Mouse (Mus musculus) limb, embryonic 11.5 days (tissue): ENCODE results near the gene Pkn3. TPM values are rescaled to one million over a fixed set of nuclear protein-coding genes. Genes with fewer than 3 reads are reported as not detected.
"Not testable (repeated sequence)": the region's sequence is repeated elsewhere in the genome, so short reads cannot be mapped to it uniquely, and the experiment has no call there.

ENCODE experiments used
- ATAC-seq: fragments of 200-750 bp; cut with Nextera tagmentation; 2 replicates; pipeline ENCODE4 v1.8.0; 2017; ENCODE audit warnings: low read depth; ENCODE audit not compliant: insufficient number of reproducible peaks, low FRiP score, low TSS enrichment
- DNase-seq: peaks from one replicate; pipeline ENCODE4 v3.0.0-alpha.2; 2015; ENCODE audit warnings: low spot score
- H3K27ac ChIP-seq: fragments of 300-500 bp; sonication (generic); replicated peaks from 2 replicates; pipeline ENCODE4 v1.5.1; 2014; ENCODE audit warnings: low read depth, mild to moderate bottlenecking, low read length
- H3K27me3 ChIP-seq: fragments of 300-500 bp; sonication (generic); 2 replicates; pipeline ENCODE4 v1.6.1; 2014; ENCODE audit warnings: mild to moderate bottlenecking, low read length, mixed read lengths; ENCODE audit not compliant: control insufficient read depth, insufficient read depth
- H3K36me3 ChIP-seq: fragments of 300-500 bp; sonication (generic); 2 replicates; pipeline ENCODE4 v1.6.1; 2014; ENCODE audit warnings: mild to moderate bottlenecking, low read length, moderate library complexity, mixed read lengths; ENCODE audit not compliant: control insufficient read depth, insufficient read depth
- H3K4me1 ChIP-seq: fragments of 300-500 bp; sonication (generic); 2 replicates; pipeline ENCODE4 v1.6.1; 2014; ENCODE audit warnings: low read length, mixed read lengths; ENCODE audit not compliant: control insufficient read depth, insufficient read depth
- H3K4me2 ChIP-seq: fragments of 300-500 bp; sonication (generic); 2 replicates; pipeline ENCODE4 v1.6.1; 2014; ENCODE audit warnings: low read depth, mild to moderate bottlenecking, moderate library complexity; ENCODE audit not compliant: severe bottlenecking
- H3K4me3 ChIP-seq: fragments of 300-500 bp; sonication (generic); 2 replicates; pipeline ENCODE4 v1.5.1; 2014; ENCODE audit warnings: low read depth, low read length
- H3K9ac ChIP-seq: fragments of 300-500 bp; sonication (generic); 2 replicates; pipeline ENCODE4 v1.6.1; 2014; ENCODE audit warnings: mild to moderate bottlenecking, low read length
- H3K9me3 ChIP-seq: fragments of 300-500 bp; sonication (generic); 2 replicates; pipeline ENCODE4 v1.6.1; 2016; ENCODE audit warnings: low read length; ENCODE audit not compliant: control insufficient read depth
- WGBS: fragments of 180-500 bp; shearing (Covaris S2); extraction: QIAGEN DNeasy Blood & Tissue Kit; methylation state at CpG from one replicate; pipeline ENCODE4 v1.1.7; 2014; 5-methylcytosine and 5-hydroxymethylcytosine counted together
- polyA plus RNA-seq: library from polyadenylated mRNA; unstranded; fragments of >200 nt; fragmentation: Nextera tagmentation; extraction: Ambion mirVana; gene quantifications from 2 replicates; pipeline ENCODE4 v1.2.1, GENCODE M21; 2014

The Pkn3 gene
- polyA plus RNA-seq, 1 experiment from 2014 or later: 9.0 TPM

DNA sequence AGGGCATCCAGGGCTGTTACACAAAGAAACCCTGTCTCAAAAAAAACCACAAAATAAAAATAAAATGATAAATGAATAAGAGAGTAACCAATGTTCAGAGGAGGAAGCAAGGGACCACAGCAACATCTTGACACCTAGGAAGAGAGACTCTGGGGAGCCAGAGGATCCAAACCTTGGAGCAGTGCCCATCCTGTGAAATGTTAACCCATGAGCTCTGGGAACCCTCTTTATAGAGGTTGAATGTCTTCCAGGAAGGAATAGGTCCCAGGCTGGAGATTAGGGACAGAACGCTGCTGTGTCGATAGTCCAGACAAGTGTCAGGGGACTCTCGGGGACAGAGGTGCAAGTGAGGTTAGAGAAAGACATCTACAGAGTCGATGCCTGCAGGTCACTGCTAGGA, 42.8 kb downstream of the Pkn3 start:
- no peak for ATAC-seq
- Histone ChIP-seq H3K27me3 (no peaks in the 10 kb centered on the region), H3K4me1 (peaks cover 6% of the 10 kb centered on the region), H3K27ac (no peak overlapping the region), H3K36me3 (no peaks in the 10 kb centered on the region), H3K9ac (no peak overlapping the region), H3K9me3 (no peaks in the 10 kb centered on the region), H3K4me2 (no peak overlapping the region), H3K4me3 (no peak overlapping the region)
- DNase-seq: no peak
- WGBS: 91% methylated on average over 4 of the region's 4 CpGs

DNA sequence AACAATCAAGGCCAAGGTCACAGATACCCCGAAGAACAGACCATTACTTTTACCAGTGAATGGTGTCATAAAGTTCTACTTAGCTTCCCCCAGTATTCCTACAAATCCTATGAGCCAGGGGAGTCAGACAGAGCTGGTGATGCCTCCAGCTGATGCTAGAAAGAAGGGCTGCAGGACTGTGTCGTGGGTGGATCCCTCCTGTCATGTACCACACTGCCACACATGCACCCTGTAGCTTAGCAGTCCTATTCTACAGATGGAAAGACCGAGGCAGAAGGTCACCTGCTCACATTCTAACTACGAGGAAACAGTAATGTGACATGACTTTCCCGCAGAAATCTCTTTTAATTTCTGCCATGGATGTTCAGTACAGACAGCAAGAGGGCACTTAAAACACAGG, 45.3 kb downstream of the Pkn3 start:
- Histone ChIP-seq H3K4me2 (no peak overlapping the region), H3K27me3 (no peaks in the 10 kb centered on the region), H3K36me3 (no peaks in the 10 kb centered on the region), H3K9ac (no peak overlapping the region), H3K9me3 (no peaks in the 10 kb centered on the region), H3K4me1 (peaks cover 6% of the 10 kb centered on the region), H3K4me3 (no peak overlapping the region), H3K27ac (no peak overlapping the region)
- DNase-seq (no peak), ATAC-seq (no peak)
- 93% methylated on average over 5 of the region's 5 CpGs for WGBS

DNA sequence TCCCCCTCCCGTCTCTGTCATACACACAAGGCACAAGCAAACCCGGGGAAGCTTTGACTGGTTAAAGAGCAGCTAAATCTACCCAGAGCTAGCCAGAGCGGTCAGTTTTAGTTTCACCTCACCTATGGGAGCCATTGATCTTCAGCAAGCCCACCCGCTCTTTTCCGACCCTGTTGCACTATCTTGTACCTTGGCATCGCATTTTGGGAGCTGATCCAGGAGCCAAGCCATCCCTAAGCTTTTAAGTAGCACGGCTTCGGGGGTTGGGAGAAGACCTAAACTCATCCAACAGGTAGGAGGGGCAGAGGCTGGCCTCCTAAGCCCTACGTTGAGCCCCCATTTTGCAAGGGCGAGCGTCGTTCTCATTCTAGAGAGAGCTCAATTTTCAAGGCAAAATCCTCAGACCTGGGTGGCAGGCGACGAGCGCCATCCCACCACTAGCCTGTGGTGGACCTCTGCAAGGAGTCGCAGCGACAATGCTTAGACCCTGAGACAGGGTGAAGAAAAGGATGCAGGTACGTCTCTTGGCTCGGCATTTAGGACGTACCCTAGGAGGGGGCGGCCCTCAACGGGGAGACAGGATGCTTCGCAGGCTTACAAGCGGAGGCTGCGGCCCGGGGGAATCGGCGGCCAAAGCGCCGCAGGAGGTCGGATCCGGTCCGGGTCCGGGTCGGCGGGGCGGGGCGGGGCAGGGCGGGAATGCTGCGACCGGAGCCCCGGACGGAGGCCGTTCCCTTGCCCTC, 46.4 kb downstream of the Pkn3 start:
- Histone ChIP-seq H3K27me3 (no peaks in the 10 kb centered on the region), H3K4me3 (peak overlapping the region; percentile 60), H3K27ac (0 out of 2 replicates have a peak overlapping the region, but pooled peaks have one; percentile 18), H3K9me3 (no peaks in the 10 kb centered on the region), H3K36me3 (no peaks in the 10 kb centered on the region), H3K4me2 (peak overlapping the region; percentile 86), H3K4me1 (peaks cover 6% of the 10 kb centered on the region), H3K9ac (peak overlapping the region; percentile 64)
- ATAC-seq: 0 out of 2 replicates have a peak, but pooled peaks have one; percentile 55
- DNase-seq: no peak
- WGBS: 1% methylated on average over 34 of the region's 44 CpGs

DNA sequence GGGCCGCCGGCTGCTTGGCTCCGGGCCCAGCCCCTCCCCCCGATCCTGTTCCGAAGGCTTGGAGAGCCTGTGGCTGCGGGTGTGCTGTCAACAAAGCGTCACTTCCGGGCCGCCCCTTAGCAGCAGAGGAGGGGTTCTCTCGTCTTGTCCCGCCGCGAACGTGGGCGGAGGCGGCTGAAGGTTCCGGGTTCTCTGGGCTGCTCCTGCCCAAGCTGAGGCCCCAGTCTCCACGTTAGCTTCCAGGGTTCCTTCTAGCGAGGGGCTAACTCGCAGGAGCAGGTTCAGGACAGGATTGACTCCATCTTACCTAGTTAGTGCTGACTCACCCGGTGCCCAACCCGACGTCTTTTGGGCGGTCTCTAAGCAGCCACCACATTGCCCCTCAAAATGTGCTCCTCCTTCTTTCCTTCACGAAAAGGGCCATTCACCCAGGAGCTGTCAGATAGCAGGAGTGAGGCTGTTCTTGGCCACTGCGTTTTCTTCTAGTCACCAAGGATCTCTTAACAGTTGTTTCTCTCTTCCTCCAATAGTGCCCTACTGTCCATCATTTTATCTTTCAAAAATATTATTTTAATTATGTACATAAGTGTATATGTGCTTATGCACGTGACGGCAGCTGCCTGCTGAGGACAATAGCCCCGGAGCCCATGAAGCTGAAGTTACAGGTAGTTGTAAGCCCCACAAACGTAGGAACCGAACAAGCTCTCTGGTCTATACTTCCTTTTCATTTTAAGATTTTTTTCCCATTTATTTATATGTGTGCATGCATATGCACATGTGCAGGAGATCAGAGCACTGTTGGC, 47.2 kb downstream of the Pkn3 start, which contains the start of gene Zer1:
Gene Zer1, minus strand, starts transcription at position 114 of the 803 bp plus-strand sequence.
- Histone ChIP-seq H3K9me3 (no peaks in the 10 kb centered on the region), H3K36me3 (no peaks in the 10 kb centered on the region), H3K4me3 (peak within 1 kb of the TSS; percentile 60), H3K4me2 (peak within 1 kb of the TSS; percentile 86), H3K4me1 (peaks cover 6% of the 10 kb centered on the region), H3K27me3 (no peaks in the 10 kb centered on the region), H3K9ac (peak within 1 kb of the TSS; percentile 64), H3K27ac (peak within 1 kb of the TSS; percentile 53; the same call in 1 of the 2 replicates)
- 12% methylated on average over 31 of the region's 31 CpGs for WGBS
- peak; percentile 94 for DNase-seq
- ATAC-seq: peak; percentile 94

DNA sequence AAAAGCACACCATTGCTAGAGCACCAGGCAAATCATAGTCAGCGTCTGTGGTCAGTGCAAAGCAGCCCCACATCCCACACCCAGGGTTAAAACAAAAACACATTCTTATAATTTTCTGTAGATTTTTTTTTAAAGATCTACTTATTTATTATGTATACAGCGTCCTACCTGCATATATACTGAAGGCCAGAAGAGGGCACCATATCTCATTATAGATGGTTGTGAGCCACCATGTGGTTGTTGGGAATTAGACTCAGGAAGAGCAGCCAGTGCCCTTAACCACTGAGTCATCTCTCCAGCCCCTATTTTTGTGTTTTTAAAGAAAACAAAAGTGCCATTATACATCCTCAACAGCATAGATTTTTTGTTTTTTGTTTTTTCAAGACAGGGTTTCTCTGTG, 51.3 kb downstream of the Pkn3 start:
- WGBS: 38% methylated on average over 2 of the region's 2 CpGs
- Histone ChIP-seq H3K4me2 (no peak overlapping the region), H3K36me3 (no peaks in the 10 kb centered on the region), H3K9me3 (no peaks in the 10 kb centered on the region), H3K4me3 (no peak overlapping the region), H3K27me3 (no peaks in the 10 kb centered on the region), H3K9ac (no peak overlapping the region), H3K4me1 (0 out of 2 replicates have a peak, but pooled peaks cover 5% of the 10 kb centered on the region), H3K27ac (no peak overlapping the region)
- ATAC-seq (no peak), DNase-seq (no peak)

DNA sequence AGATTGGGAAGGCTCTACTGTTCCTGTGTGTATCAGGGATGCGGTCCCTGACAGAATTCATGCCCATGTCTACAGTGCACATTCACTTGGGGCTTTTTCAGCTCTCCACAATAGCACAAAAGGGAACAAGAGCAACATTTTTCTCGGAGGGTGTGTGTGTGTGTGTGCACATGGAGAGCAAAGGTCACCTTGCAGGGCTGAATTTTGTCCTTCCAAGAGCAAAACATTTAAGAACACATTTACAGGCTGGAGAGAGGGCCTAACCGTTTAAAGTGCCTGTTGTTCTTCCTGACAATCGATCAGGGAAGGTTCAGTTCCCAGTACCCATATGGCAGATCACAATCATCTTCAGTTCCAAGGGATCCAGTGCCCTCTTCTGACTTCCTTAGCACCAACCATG, 52.7 kb downstream of the Pkn3 start:
- H3K27ac ChIP-seq: no peak overlapping the region
- H3K9me3 ChIP-seq: no peaks in the 10 kb centered on the region
- ATAC-seq: no peak
- DNase-seq: no peak
- H3K4me3 ChIP-seq: no peak overlapping the region
- H3K27me3 ChIP-seq: no peaks in the 10 kb centered on the region
- WGBS: 89% methylated on average over 4 of the region's 4 CpGs
- H3K9ac ChIP-seq: no peak overlapping the region
- no peak overlapping the region for H3K4me2 ChIP-seq
- H3K4me1 ChIP-seq: peaks cover 10% of the 10 kb centered on the region
- H3K36me3 ChIP-seq: no peaks in the 10 kb centered on the region

DNA sequence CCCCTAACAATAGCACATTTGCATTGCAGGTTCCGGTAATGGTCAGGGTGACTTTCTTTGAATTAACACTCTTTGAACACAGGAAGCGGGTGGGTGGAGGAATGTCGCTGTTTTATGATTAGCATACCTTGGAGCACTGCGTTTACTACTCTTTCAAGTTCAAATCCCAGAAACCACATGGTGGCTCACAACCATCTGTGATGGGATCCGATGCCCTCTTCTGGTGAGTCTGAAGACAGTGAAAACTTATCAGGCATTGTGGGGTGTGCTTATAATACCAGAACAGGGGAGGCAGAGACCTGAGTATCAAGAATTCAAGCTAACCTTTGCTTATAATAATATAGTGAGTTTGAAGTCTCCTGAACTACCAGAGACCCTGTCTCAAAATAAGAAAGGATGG, 53.8 kb downstream of the Pkn3 start:
- H3K27ac ChIP-seq, H3K9me3 ChIP-seq, H3K36me3 ChIP-seq, H3K27me3 ChIP-seq, H3K4me2 ChIP-seq, ATAC-seq, H3K4me3 ChIP-seq, DNase-seq, H3K9ac ChIP-seq: not testable (repeated sequence)
- 54% methylated on average over 5 of the region's 5 CpGs for WGBS
- peaks cover 10% of the 10 kb centered on the region for H3K4me1 ChIP-seq

DNA sequence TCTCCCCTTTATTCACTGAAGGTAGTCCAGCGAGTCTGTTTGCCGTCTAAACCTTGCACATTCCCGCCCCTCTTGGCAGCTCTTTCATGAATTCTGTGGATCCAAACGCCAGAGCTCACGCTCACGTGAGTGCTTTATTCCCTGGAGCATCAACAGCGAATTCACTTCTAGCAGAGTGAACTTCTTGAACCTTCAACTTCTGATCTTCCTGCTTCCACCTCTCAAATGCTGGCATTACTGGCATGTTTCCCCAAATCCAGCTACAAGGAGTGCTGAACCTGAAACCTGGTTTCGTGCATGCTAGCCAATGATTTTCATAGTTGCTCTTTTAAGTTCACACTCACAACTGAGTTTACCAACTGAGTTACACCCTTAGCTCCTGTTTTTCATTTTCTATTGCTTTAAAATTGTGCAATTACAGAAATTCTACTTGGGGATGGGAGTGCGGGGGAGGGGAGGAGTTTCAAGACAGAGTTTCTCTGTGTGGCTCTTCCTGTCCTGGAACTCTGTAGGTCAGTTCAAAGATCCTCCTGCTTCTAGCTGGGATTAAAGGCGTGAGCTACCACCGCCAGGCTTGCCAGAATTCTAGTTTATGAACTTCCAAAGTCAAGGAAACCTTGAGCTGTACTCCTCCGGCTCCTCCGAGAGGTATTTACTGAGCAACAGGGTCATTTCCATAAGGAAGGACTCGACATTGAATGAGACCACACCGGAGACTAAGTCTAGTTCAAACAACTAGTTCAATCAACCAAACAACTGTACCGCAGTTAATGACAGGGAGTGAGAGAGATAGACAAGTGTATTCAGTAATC, 55.5 kb downstream of the Pkn3 start:
- peak overlapping the region; percentile 92 for H3K4me2 ChIP-seq
- no peaks in the 10 kb centered on the region for H3K27me3 ChIP-seq
- peak overlapping the region; percentile 80 for H3K4me3 ChIP-seq
- H3K9me3 ChIP-seq: no peaks in the 10 kb centered on the region
- 31% methylated on average over 16 of the region's 16 CpGs for whole genome bisulfite sequencing
- H3K4me1 ChIP-seq: peaks cover 10% of the 10 kb centered on the region
- ATAC-seq (no peak), DNase-seq (no peak)
- peak overlapping the region; percentile 26; the same call in 1 of the 2 replicates for H3K27ac ChIP-seq
- peak overlapping the region; percentile 17; the same call in 1 of the 2 replicates for H3K9ac ChIP-seq
- peaks cover 5% of the 10 kb centered on the region; the same call in 1 of the 2 replicates for H3K36me3 ChIP-seq
